Mouse (Mus musculus) liver, embryonic 14.5 days (tissue): ENCODE measurements around the gene Rnf150.

ENCODE experiments used
- CTCF ChIP-seq: IDR thresholded peaks from 2 replicates; pipeline ENCODE4 v1.5.1; 2016; ENCODE audit warnings: antibody characterized with exemption, low read depth, control low read depth
- EP300 ChIP-seq: IDR thresholded peaks from 2 replicates; pipeline ENCODE4 v1.6.1; 2016; ENCODE audit warnings: antibody characterized with exemption, low read depth

GRCm38 (mm10) chr8:83011758-83012157 is 148.6 kb downstream of the Rnf150 start:
- TF ChIP-seq EP300 (no peak), CTCF (no peak)
